ENCODE assay signal across 8 mouse cellular contexts in genomic region chr11:78162504-78162903, GRCm38 (mm10). TPM values are rescaled to one million over a fixed set of nuclear protein-coding genes. Genes with fewer than 3 reads are reported as not detected.
DNase-seq lines count a peak whose midpoint lies in the region; ATAC-seq and TF ChIP-seq lines count a peak whose summit lies in the region.

No protein-coding gene starts in this region.

- no peak overlapping the region for H3K27ac ChIP-seq in cerebellum, adult 2 months (ENCODE audit: insufficient read depth, low read length)
- peak overlapping the region; percentile 98 for H3K27ac ChIP-seq in hindbrain, postnatal 0 days
- no peak overlapping the region for H3K27ac ChIP-seq in liver, embryonic 14.5 days

- TF ChIP-seq POLR2A in cerebellum, adult 2 months (IDR thresholded peaks at IDR 0.05; ENCODE audit: borderline replicate concordance, insufficient read depth, low read length), result no peak

- no peak overlapping the region for H3K4me3 ChIP-seq in cerebellum, adult 2 months (replicated peaks; ENCODE audit: insufficient read depth, low read depth, low read length)
- H3K4me3 ChIP-seq in hindbrain, postnatal 0 days (ENCODE audit: low read length), result peak overlapping the region; percentile 98; the same call in 1 of the 2 replicates
- no peak overlapping the region for H3K4me3 ChIP-seq in liver, embryonic 14.5 days (ENCODE audit: insufficient read depth in 1 of 2, low read depth in 2 of 2, low read length in 2 of 2)

- no peak for TF ChIP-seq CTCF in cerebellum, adult 2 months (IDR thresholded peaks at IDR 0.05; ENCODE audit: borderline replicate concordance, insufficient read depth, low read depth, low read length)
- no peak for TF ChIP-seq CTCF in hindbrain, postnatal 0 days (IDR thresholded peaks at IDR 0.05; ENCODE audit: low read depth)
- TF ChIP-seq CTCF in liver, embryonic 14.5 days (IDR thresholded peaks at IDR 0.05; ENCODE audit: low read depth), result no peak

- H3K9me3 ChIP-seq in hindbrain, postnatal 0 days (ENCODE audit: low read length), result no peaks in the 10 kb centered on the region
- H3K9me3 ChIP-seq in liver, embryonic 14.5 days (ENCODE audit: control insufficient read depth, low read length), result no peaks in the 10 kb centered on the region

- no peaks in the 10 kb centered on the region for H3K27me3 ChIP-seq in cerebellum, adult 2 months (ENCODE audit: control insufficient read depth, insufficient read depth, low read length)
- H3K27me3 ChIP-seq in hindbrain, postnatal 0 days (ENCODE audit: insufficient read depth, low read length), result no peaks in the 10 kb centered on the region
- H3K27me3 ChIP-seq in liver, embryonic 14.5 days (ENCODE audit: control insufficient read depth, insufficient read depth, low read length), result no peaks in the 10 kb centered on the region

- peak; percentile 81 to 85 for DNase-seq in cerebellum, postnatal 10 days
- no peak for DNase-seq in cerebellum, adult 2 months
- DNase-seq in right cerebral cortex, postnatal 10 days (ENCODE audit: low spot score in 2 of 2), result peak; percentile 85 to 90
- no peak for DNase-seq in right cerebral cortex, adult 18-20 months
- peak; percentile 75 for DNase-seq in hindbrain, postnatal 0 days (ENCODE audit: low spot score)
- no peak for DNase-seq in liver, embryonic 14.5 days (ENCODE audit: low read depth in 3 of 3, low spot score in 3 of 3)
- no peak for DNase-seq in ovary, postnatal 10 days (ENCODE audit: low spot score)
- DNase-seq in thymus, postnatal 25 days, result no peak

- WGBS in cerebellum, adult 2 months, result 40% methylated on average over 6 of the region's 6 CpGs
- WGBS in hindbrain, postnatal 0 days, result 15% methylated on average over 6 of the region's 6 CpGs
- 77% methylated on average over 6 of the region's 6 CpGs for WGBS in liver, embryonic 14.5 days (ENCODE audit: insufficient replicate concordance)

- H3K36me3 ChIP-seq in hindbrain, postnatal 0 days (ENCODE audit: insufficient read depth, low read length), result peaks cover 33% of the 10 kb centered on the region
- peaks cover 36% of the 10 kb centered on the region for H3K36me3 ChIP-seq in liver, embryonic 14.5 days (replicated peaks; ENCODE audit: control insufficient read depth, insufficient read depth, low read depth)

- no peak overlapping the region; the same call in 1 of the 2 replicates for H3K9ac ChIP-seq in hindbrain, postnatal 0 days (replicated peaks; ENCODE audit: low read length)
- H3K9ac ChIP-seq in liver, embryonic 14.5 days (replicated peaks), result no peak overlapping the region; the same call in 1 of the 2 replicates

- H3K4me2 ChIP-seq in hindbrain, postnatal 0 days (ENCODE audit: low read depth, low read length), result peak overlapping the region; percentile 82
- H3K4me2 ChIP-seq in liver, embryonic 14.5 days (ENCODE audit: low read depth), result peak overlapping the region; percentile 98

- H3K4me1 ChIP-seq in cerebellum, adult 2 months (ENCODE audit: control insufficient read depth, insufficient read depth, low read length), result peaks cover 1% of the 10 kb centered on the region; the same call in 1 of the 2 replicates
- H3K4me1 ChIP-seq in hindbrain, postnatal 0 days (ENCODE audit: insufficient read depth, low read length), result peaks cover 19% of the 10 kb centered on the region
- peaks cover 22 to 23% of the 10 kb centered on the region in 2 experiments for H3K4me1 ChIP-seq in liver, embryonic 14.5 days (replicated peaks; ENCODE audit: control insufficient read depth in 2 of 2, insufficient read depth in 2 of 2, low read length in 1 of 2)

- no peak for TF ChIP-seq EP300 in liver, embryonic 14.5 days (IDR thresholded peaks at IDR 0.05; ENCODE audit: low read depth)

- ATAC-seq in hindbrain, postnatal 0 days, result 0 out of 2 replicates have a peak, but pooled peaks have one; percentile 9
- no peak for ATAC-seq in liver, embryonic 14.5 days (ENCODE audit: insufficient read depth)

RNA-seq across cellular contexts. Expression of gene Traf4, which starts 2.9 kb away (rescaled TPM):
- polyA plus RNA-seq in cerebellum, adult 2 months (2012; rRNA removed), result 21.6 and 22.3 TPM in 2 replicates
- 124 and 130 TPM in 2 replicates for total RNA-seq in hindbrain, postnatal 0 days (2014; rRNA removed)
- 79.5 and 88.7 TPM in 2 replicates for polyA plus RNA-seq in hindbrain, postnatal 0 days (2015; fragmentation: Nextera tagmentation; extraction: Ambion mirVana)
- 35.1 and 39.9 TPM in 2 replicates for polyA plus RNA-seq in liver, embryonic 14.5 days (2012; rRNA removed)
- 17.1 and 18.0 TPM in 2 replicates for polyA plus RNA-seq in liver, embryonic 14.5 days (2014; fragmentation: Nextera tagmentation; extraction: Ambion mirVana)

RNA-seq across cellular contexts. Expression of gene Nek8, which starts 14.0 kb away (rescaled TPM):
- polyA plus RNA-seq in cerebellum, adult 2 months (2012; rRNA removed), result 4.8 and 5.8 TPM in 2 replicates
- total RNA-seq in hindbrain, postnatal 0 days (2014; rRNA removed), result 7.6 and 11.8 TPM in 2 replicates
- polyA plus RNA-seq in hindbrain, postnatal 0 days (2015; fragmentation: Nextera tagmentation; extraction: Ambion mirVana), result 7.3 and 7.7 TPM in 2 replicates
- 9.8 and 10.6 TPM in 2 replicates for polyA plus RNA-seq in liver, embryonic 14.5 days (2012; rRNA removed)
- 7.4 and 7.8 TPM in 2 replicates for polyA plus RNA-seq in liver, embryonic 14.5 days (2014; fragmentation: Nextera tagmentation; extraction: Ambion mirVana)

RNA-seq across cellular contexts. Expression of gene Tlcd1, which starts 14.0 kb away (rescaled TPM):
- polyA plus RNA-seq in cerebellum, adult 2 months (2012; rRNA removed), result 147 and 158 TPM in 2 replicates
- 37.5 and 46.1 TPM in 2 replicates for total RNA-seq in hindbrain, postnatal 0 days (2014; rRNA removed)
- 36.8 and 42.6 TPM in 2 replicates for polyA plus RNA-seq in hindbrain, postnatal 0 days (2015; fragmentation: Nextera tagmentation; extraction: Ambion mirVana)
- polyA plus RNA-seq in liver, embryonic 14.5 days (2012; rRNA removed), result 47.4 and 69.6 TPM in 2 replicates
- 44.9 and 50.5 TPM in 2 replicates for polyA plus RNA-seq in liver, embryonic 14.5 days (2014; fragmentation: Nextera tagmentation; extraction: Ambion mirVana)

RNA-seq across cellular contexts. Expression of gene Rpl23a, which starts 20.9 kb away (rescaled TPM):
- polyA plus RNA-seq in cerebellum, adult 2 months (2012; rRNA removed), result 1,121 and 1,182 TPM in 2 replicates
- total RNA-seq in hindbrain, postnatal 0 days (2014; rRNA removed), result 418 and 469 TPM in 2 replicates
- 906 and 915 TPM in 2 replicates for polyA plus RNA-seq in hindbrain, postnatal 0 days (2015; fragmentation: Nextera tagmentation; extraction: Ambion mirVana)
- 628 and 1,347 TPM in 2 replicates for polyA plus RNA-seq in liver, embryonic 14.5 days (2012; rRNA removed)
- 1,087 and 1,100 TPM in 2 replicates for polyA plus RNA-seq in liver, embryonic 14.5 days (2014; fragmentation: Nextera tagmentation; extraction: Ambion mirVana)

RNA-seq across cellular contexts. Expression of gene Rab34, which starts 25.7 kb away (rescaled TPM):
- 36.6 and 38.1 TPM in 2 replicates for polyA plus RNA-seq in cerebellum, adult 2 months (2012; rRNA removed)
- total RNA-seq in hindbrain, postnatal 0 days (2014; rRNA removed), result 85.6 and 96.4 TPM in 2 replicates
- 63.5 and 76.2 TPM in 2 replicates for polyA plus RNA-seq in hindbrain, postnatal 0 days (2015; fragmentation: Nextera tagmentation; extraction: Ambion mirVana)
- polyA plus RNA-seq in liver, embryonic 14.5 days (2012; rRNA removed), result 7.1 and 7.7 TPM in 2 replicates
- polyA plus RNA-seq in liver, embryonic 14.5 days (2014; fragmentation: Nextera tagmentation; extraction: Ambion mirVana), result 11.3 and 12.4 TPM in 2 replicates

Comparison
In these comparisons a context has a peak if more than half of its experiments do, and no peak if none do; other contexts are left out.
1. DNase-seq: peak in cerebellum, postnatal 10 days (2 of 2), right cerebral cortex, postnatal 10 days (2 of 2) and hindbrain, postnatal 0 days (single experiment); none in cerebellum, adult 2 months (0 of 2), right cerebral cortex, adult 18-20 months (single experiment), liver, embryonic 14.5 days (0 of 3), ovary, postnatal 10 days (single experiment) and thymus, postnatal 25 days (single experiment).